Mouse (Mus musculus) 416B (cell line): ENCODE data around the gene Cdc37.

ENCODE experiments used
- DNase-seq: peaks from one replicate; pipeline ENCODE4 v3.0.0; 2011; ENCODE audit warnings: low read depth

The Cdc37 gene

GRCm38 (mm10) chr9:21097793-21098192, 52.0 kb downstream of the Cdc37 start:
- no peak for DNase-seq

- DNase-seq = no peak
Observed at GRCm38 (mm10) chr9:21095958-21096357, 53.8 kb downstream of the Cdc37 start.

GRCm38 (mm10) chr9:21093423-21093822, 56.4 kb downstream of the Cdc37 start:
- DNase-seq = no peak

GRCm38 (mm10) chr9:21091707-21092320, 58.0 kb downstream of the Cdc37 start, which contains the start of the genes Gm38431 and Raver1:
Gene Gm38431 (minus strand): TSS chr9:21091997.
Gene Raver1 (minus strand): TSS chr9:21092008.
- DNase-seq = peak; percentile 99

- no peak for DNase-seq
Observed at GRCm38 (mm10) chr9:21090972-21091706, 58.6 kb downstream of the Cdc37 start.

- no peak for DNase-seq
Observed at GRCm38 (mm10) chr9:21090537-21090936, 59.2 kb downstream of the Cdc37 start.

- no peak for DNase-seq
Observed at GRCm38 (mm10) chr9:21083324-21083723, 66.5 kb downstream of the Cdc37 start.
